Mouse (Mus musculus) naive thymus-derived CD4-positive, alpha-beta T cell, adult 2 months (primary cell): ENCODE data around the gene Ssbp3.

Experiments
- DNase-seq: peaks from one replicate; pipeline ENCODE4 v3.0.0-alpha.2; 2011; ENCODE audit warnings: low read depth

Gene Ssbp3

DNA sequence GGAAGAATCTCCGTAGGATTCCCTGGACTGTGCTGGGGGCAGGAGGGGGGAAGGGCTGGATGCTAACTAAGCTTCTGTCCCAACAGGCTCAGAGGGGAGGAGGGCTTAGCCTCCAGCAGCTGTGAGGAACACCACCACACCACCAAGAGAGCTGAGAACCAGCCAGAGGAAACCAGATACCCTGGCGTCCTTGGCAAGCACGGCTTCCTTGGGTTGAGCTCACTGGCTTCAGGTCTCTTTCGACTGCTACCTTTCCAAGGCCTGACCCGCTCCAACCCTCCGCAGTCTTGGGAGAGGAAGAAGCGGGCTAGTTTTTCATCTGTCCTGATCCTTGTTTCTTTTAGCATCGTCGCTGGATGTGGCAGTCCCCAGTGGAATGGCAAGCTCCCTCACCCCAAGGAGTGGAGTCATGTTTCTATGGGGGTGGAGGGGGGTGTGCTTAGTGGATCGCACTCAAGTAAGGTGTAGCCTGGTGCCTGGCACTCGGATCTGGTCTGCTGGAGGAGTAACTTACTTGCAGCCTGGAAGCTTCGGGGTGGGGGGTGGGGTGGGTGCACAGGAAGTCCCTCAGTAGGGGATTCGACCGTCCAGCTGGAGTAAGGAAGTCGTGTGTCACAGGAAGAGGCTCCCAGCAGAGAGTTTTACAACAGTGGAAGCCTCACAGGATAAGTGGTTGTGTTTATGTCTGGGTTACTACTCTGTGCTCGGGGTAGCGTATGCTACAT is 2.6 kb upstream of the Ssbp3 start:
- DNase-seq, result peak; percentile 48

DNA sequence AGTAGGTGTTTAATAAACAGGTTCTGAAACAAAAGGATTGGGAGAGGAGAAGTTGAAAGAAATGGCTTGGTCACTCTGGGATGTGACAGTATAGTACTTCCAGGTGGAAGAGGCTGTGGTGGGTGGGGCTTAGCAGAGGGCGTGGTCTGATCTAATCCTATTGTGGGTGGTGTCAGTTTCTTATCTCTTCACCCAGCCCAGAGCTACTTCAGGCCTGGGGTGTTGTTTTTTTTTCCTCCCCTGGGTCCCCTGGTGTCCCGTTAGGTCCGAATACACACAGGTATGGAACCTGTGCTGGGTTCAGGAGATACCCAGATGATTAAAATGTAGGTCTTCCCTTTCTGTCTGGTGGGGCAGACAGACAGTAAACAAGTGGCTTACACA is 2.1 kb upstream of the Ssbp3 start:
- DNase-seq, result peak; percentile 56

DNA sequence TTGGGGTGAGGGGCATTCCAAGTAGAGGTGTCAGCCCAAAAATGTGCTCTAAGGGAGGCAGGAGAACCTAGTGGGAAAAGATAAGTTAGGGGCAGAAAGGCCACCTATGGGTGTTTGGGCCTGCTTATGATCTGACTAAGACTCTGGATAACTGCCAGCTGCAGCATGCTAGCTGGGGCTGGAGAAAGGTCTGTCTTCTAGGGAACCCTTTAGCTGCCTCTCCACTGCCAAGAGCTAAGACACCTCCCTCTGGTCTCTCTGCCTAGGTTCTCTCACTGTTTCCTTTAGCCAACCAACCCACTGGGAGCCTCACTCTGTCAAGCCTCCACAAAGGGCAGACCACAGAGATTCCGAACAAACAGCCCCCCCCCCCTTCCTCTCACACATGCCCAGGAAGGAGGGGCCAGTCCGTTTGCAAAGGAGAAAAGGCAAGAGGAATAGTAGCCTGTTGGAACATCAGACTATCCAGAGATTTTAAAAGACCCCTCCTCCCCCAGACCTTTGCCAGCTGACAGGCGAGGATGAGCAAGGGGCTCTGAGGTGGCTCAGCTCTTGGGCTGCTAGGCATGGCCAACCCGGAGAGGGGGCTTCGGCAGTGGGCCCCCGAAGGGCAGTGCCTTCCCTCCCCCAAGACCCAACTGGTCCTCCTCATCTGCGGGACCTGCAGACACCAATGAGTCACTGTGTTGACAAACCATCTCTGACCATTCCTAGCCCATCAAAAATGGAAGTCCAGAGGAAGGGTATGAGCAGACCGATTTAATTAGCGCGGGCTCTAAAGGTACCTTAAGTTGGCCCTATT is 1.4 kb upstream of the Ssbp3 start:
- DNase-seq, result peak; percentile 68

- no peak for DNase-seq
Measured at GRCm38 (mm10) chr4:106909797-106910196, 704 bp upstream of the Ssbp3 start.

DNA sequence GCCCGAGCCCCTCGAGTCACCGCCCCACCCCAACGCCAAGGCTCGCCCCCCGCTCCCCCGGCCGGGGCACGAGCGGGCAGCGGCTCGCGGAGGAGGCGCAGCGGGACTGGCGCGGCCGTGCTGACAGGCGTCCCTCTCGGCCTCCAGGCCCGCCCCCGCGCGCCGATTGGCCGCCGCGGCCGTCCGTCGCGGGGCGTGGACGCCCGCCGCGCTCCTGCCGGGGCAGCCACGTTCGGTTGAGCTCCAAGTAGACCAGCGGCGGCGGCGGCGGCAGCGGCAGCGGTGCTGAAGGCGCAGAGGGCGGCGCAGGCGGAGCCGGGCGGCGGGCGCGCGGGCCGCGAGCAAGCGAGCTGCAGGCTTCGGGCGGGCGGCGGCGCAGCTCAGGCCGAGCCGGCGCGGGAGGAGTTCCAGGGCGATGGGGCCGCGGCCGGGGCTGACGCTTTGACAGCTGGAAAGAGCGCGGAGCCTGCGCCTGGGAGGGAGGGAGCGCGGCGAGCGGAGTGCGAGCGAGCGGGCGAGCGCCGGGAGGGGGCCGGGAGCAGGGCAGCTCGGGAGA is 823 bp downstream of the Ssbp3 start:
- peak; percentile 90 for DNase-seq

DNA sequence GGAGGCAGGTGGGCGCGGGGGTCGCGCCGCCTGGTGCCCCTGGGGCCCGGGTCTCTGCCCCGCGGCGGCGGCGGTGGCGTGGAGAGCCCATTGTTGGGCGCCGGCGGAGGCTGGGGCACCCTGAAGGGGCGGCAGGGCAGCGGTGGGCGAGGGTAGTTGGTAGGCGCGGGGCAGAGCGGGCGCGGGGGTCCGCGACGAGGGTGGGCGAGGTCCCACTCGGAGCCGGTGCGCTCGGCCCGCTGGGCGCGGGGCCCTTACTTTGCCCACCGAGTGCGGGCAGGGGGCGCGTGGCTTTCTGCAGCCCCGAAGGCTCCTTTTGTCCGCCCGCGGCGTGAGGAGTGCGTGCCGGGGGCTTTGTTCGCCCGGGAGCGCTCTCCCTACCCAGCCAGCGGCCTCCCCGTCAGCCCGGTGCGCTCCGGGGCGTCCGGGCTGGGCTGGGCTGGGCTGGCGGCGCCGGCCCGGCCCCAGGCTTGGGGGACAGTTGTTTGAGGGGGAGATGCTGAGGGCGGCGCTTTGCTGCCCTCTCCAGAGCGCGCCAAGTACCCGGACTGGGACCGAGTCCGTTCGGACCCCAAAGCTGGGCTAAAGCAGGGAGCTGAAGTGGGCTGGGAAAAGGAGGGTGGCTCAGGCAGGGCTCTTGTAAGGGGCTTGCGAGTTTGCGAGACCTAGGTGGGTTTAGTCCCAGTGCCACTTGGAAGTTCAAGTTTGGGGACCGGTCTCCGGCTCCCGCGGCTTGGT is 1.6 kb downstream of the Ssbp3 start:
- DNase-seq, result peak; percentile 38

GRCm38 (mm10) chr4:106912689-106913041 is 2.2 kb downstream of the Ssbp3 start:
- no peak for DNase-seq

DNA sequence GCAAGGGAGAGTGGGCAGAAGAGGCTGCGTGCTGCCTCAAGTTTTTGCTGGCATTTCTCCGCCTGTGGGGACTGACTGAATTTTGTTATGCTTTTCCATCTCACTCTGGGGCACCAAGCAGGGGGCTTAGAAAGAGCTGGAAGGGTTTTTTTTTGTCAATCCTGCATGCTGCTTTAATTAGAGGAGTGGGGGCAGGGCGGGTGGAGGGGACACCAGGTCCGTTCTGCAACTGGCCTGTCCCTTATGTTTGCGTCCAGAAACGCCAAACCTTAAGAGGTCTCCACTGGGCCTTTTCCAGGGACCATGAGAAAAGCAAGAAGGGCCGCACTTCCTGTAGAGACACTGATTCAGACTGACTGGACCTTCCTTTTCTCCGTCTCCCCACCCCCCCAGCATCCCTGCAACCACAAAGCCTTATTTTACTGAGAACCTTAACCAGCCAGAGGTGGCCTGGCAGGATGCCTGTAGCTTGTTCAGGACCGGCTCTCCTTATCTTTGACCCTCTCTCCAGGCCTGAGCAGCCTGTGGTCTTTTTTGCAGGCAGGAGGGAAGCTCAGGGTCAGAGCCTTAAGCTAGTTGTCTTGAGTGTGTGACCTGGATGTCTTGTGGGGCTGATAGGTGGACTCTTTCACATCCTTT is 3.0 kb downstream of the Ssbp3 start:
- DNase-seq, result no peak

GRCm38 (mm10) chr4:106915265-106915664 is 4.8 kb downstream of the Ssbp3 start:
- no peak for DNase-seq

- DNase-seq, result no peak
Measured at GRCm38 (mm10) chr4:106918263-106918662, 7.8 kb downstream of the Ssbp3 start.

GRCm38 (mm10) chr4:106920119-106920518 is 9.6 kb downstream of the Ssbp3 start:
- DNase-seq, result no peak

DNA sequence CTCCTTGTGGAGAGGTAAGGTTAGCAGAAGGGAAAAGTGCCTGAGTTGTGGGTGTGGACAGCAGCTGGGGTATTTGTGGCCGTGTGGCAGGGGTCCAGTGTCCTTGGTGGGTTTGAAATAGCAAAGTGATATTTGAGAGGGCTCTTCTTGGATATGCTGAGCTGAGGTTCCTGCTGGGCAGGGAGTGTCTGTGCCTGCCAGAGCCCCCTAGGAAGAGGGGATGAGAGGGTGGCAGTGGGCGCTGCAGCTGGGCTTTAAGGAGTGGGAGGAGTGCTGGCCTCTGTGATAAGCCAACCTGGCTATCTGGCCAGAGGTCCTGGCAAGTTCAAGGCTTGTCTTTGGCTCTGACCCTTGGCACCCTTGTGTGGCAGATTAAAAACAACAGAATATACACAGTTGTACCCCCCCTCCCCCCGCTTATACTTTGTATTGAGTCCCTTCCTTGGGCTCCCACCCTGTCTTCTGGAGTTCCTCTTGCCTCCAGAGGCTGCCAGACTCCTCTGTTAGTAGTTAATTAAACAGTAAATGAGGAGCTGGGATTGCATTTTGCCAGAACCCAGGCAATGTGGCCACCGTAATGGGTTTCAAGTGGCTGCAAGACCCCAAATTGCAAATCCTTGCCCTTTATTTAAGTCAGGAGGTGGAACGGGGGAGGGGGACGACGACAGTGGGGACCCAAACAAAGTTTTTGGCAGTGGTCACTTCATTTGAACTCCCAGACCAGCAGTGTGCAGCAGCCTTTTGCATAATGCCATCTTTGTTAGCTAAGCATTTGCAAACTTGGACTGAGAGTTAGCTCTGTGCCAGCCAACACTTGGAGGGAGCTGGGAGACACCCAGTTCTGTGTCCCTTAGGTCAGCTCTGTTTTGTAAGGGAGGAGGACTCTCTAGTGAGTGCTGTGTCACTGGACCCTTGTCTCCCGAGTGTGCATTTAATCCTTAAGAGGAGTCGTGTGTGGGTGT is 11.2 kb downstream of the Ssbp3 start:
- DNase-seq, result no peak

- no peak for DNase-seq
Measured at GRCm38 (mm10) chr4:106922919-106923318, 12.4 kb downstream of the Ssbp3 start.

DNA sequence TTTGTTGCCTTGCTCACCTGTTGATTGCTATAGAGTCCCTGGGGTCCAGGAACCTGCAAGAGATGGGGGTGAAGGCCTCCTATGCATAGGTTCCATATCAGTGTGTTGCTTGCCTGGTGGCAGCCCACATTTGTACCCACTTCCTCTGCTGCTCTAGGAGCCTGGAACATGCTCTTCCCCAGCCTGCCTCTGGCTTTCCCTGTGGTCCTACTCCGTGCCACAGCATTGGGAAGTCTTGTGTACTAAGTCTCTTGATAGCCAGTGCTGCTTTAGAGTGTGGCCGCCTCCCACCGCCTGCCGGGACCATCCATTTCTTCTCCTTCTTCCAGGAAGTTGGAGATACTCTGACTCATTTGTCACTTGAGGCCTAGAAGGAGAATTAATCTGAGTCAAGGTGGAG is 13.7 kb downstream of the Ssbp3 start:
- no peak for DNase-seq

DNA sequence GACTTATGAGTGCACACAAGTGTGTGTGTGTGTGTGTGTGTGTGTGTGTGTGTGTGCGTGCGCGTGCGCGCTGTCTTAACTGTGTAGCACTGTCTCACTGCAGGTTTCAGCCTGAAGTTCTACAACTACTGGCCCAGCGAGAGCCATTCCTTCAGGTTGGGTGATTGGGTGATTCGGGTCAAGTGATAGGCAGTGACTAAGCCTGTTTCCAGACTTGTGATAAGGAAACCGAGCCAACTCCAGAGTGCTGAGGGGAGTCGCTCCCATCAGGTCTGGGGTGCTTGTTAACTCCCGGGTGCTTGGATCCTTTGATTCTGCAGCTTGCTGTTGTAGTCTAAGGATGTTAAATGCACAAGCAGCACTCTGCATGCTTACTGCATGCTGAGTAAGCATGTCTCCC is 14.4 kb downstream of the Ssbp3 start:
- DNase-seq, result no peak

DNA sequence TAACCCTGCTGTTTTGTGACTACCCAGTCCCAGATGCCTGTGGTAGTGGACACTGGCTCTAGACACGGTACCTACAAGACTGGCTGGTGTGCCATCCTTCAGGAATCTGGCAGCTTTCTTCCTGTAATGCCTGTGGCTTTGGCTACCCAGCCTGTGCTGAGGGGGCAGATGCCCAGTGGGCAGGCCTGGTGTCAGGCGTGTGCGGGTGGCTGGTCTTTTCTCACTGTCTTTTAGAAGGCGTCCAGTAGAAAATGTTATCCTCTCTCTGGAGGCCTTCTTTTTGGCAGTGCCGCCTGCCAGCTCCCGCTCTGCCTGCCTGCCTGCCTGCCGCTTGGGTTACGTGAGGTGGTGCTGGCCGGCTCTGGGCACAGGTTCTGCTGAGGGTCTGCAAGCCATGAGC is 15.9 kb downstream of the Ssbp3 start:
- DNase-seq, result no peak

DNA sequence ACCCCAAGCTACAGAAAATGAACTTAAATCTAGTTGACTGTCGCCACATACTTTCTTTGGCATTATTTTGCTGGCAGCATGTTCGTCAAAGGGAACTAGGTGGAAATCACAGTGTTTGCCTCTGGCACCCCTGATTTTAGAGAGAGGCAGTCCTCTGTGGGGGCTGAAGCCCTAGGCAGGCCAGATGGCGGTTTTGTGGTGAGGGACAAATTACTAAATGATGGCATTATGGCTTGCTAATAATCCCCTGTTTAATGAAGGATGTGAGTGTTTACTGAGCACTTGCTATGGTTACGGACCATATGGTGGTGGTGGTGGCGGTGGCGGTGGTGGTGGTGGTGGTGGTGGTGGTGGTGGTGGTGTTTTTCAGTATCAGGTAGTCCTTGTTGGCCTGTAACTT is 16.5 kb downstream of the Ssbp3 start:
- DNase-seq, result no peak

- DNase-seq, result no peak
Measured at GRCm38 (mm10) chr4:106928961-106929360, 18.5 kb downstream of the Ssbp3 start.

GRCm38 (mm10) chr4:106932583-106932982 is 22.1 kb downstream of the Ssbp3 start:
- DNase-seq, result peak; percentile 53

DNA sequence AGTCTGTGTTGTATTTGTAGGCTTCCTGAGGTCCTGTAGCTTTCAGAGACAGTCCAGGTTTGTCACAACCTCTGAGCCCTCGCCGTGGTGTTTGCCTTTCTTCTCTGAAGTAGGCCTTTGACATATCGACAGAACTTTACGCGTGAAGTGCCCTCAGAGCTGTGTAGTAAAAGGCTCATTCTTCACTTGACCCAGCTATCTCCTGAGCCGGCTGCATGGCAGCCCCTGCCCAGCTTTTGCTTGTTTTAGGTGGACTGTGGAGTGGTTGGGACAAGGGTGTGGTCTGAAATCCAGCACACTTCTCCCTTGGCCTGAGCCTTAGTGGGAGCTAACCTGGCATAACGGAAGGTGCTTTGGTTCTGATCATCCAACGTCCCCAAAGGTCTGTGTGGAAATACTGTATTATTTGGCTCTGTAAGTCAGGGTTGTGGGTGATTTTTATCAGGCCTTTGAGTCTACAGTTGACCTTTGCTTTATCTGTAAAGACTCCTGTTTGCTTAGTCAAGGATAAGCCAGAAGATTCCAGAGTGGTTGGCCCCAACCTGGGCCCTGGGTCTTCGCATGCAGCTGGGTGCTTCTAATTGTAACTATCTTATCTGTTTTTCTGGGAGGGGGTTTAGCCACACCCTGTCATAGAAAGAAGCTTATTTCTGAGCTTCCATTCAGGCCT is 23.4 kb downstream of the Ssbp3 start:
- no peak for DNase-seq
